ENCODE assay signal across 8 mouse cellular contexts in the genomic region with DNA sequence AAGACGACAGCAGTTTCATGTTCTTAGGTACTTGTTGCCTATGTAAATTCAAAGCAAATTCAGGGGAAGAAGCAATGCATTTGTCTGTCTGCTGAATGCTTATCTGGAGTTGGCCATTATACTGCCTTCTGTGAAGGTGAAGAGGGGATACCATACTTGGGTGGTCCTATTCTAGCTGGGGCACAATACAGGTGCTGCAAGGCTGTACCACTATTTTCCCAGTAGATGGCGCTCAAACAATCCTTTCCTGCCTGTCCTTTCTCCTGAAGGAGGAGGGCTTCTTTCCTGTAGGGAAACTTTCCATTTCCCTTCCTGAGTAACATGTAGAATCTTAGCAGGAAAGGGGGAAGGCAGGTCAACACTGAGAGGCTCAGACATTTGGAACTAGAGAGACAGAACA. TPM values are rescaled to one million over a fixed set of nuclear protein-coding genes. Genes with fewer than 3 reads are reported as not detected.
A peak's percentile ranks its signal among the peaks of the same experiment; 100 is the strongest.
DNase-seq lines count a peak whose midpoint lies in the region; ATAC-seq and TF ChIP-seq lines count a peak whose summit lies in the region.

No protein-coding gene starts in this region.

- H3K4me2 ChIP-seq in intestine, embryonic 14.5 days (ENCODE audit: low read length), result no peak overlapping the region
- H3K4me2 ChIP-seq in intestine, embryonic 15.5 days (replicated peaks), result no peak overlapping the region
- no peak overlapping the region for H3K4me2 ChIP-seq in hindbrain, embryonic 11.5 days (replicated peaks; ENCODE audit: low read depth, low read length)
- no peak overlapping the region for H3K4me2 ChIP-seq in lung, embryonic 14.5 days

- no peaks in the 10 kb centered on the region for H3K27me3 ChIP-seq in intestine, embryonic 14.5 days (replicated peaks; ENCODE audit: control insufficient read depth, insufficient read depth, low read length)
- H3K27me3 ChIP-seq in intestine, embryonic 15.5 days (replicated peaks), result no peaks in the 10 kb centered on the region
- no peaks in the 10 kb centered on the region; a peak in 2 of 4 replicates for H3K27me3 ChIP-seq in MEL (ENCODE audit: control insufficient read depth in 1 of 2, insufficient read depth in 2 of 2, low read length in 2 of 2)
- no peaks in the 10 kb centered on the region for H3K27me3 ChIP-seq in hindbrain, embryonic 11.5 days (ENCODE audit: control insufficient read depth, insufficient read depth, low read length)
- no peaks in the 10 kb centered on the region for H3K27me3 ChIP-seq in lung, embryonic 14.5 days (ENCODE audit: insufficient read depth, low read length)

- TF ChIP-seq CTCF in MEL (IDR thresholded peaks at IDR 0.05 in 2 of 3, conservative IDR thresholded peaks at IDR 0.05 in 1 of 3; ENCODE audit: control insufficient read depth in 1 of 3, insufficient read depth in 1 of 3, low read depth in 2 of 3, low read length in 3 of 3, poor library complexity in 1 of 3, severe bottlenecking in 1 of 3), result peak; percentile 61 to 90 (median 72)
- peak; percentile 87 for TF ChIP-seq CTCF in lung, embryonic 14.5 days (IDR thresholded peaks at IDR 0.05; ENCODE audit: low read depth)

- no peak for TF ChIP-seq POLR2A in MEL (IDR thresholded peaks at IDR 0.05; ENCODE audit: control insufficient read depth in 1 of 2, insufficient read depth in 1 of 2, low read depth in 1 of 2, low read length in 2 of 2, poor library complexity in 1 of 2)

- H3K4me1 ChIP-seq in intestine, embryonic 14.5 days (replicated peaks; ENCODE audit: control insufficient read depth, insufficient read depth, low read length), result no peaks in the 10 kb centered on the region
- H3K4me1 ChIP-seq in intestine, embryonic 15.5 days (replicated peaks), result no peaks in the 10 kb centered on the region
- no peaks in the 10 kb centered on the region for H3K4me1 ChIP-seq in MEL (ENCODE audit: control insufficient read depth in 1 of 2, insufficient read depth in 2 of 2, low read length in 2 of 2)
- H3K4me1 ChIP-seq in hindbrain, embryonic 11.5 days (replicated peaks; ENCODE audit: control insufficient read depth, insufficient read depth, low read length), result no peaks in the 10 kb centered on the region
- no peaks in the 10 kb centered on the region for H3K4me1 ChIP-seq in lung, embryonic 14.5 days (ENCODE audit: insufficient read depth)

- DNase-seq in intestine, embryonic 14.5 days (ENCODE audit: low spot score), result peak; percentile 59
- peak; percentile 33 for DNase-seq in MEL (ENCODE audit: low read depth, low spot score)
- DNase-seq in embryo, embryonic 10 days (ENCODE audit: low spot score), result peak; percentile 77
- DNase-seq in hindbrain, embryonic 11.5 days (ENCODE audit: low spot score), result peak; percentile 72
- DNase-seq in lung, embryonic 14.5 days, result peak; percentile 77
- peak; percentile 49 for DNase-seq in retina, postnatal 7 days (ENCODE audit: low read depth, low spot score)
- no peak for DNase-seq in urinary bladder, postnatal 25 days (ENCODE audit: low spot score)

- no peaks in the 10 kb centered on the region for H3K36me3 ChIP-seq in intestine, embryonic 14.5 days (ENCODE audit: control insufficient read depth, insufficient read depth, low read length)
- no peaks in the 10 kb centered on the region for H3K36me3 ChIP-seq in intestine, embryonic 15.5 days
- H3K36me3 ChIP-seq in MEL (ENCODE audit: control insufficient read depth in 1 of 2, insufficient read depth in 2 of 2, low read length in 2 of 2), result no peaks in the 10 kb centered on the region
- no peaks in the 10 kb centered on the region for H3K36me3 ChIP-seq in hindbrain, embryonic 11.5 days (ENCODE audit: control insufficient read depth, insufficient read depth, low read length)
- no peaks in the 10 kb centered on the region for H3K36me3 ChIP-seq in lung, embryonic 14.5 days (ENCODE audit: insufficient read depth)

- WGBS in intestine, embryonic 14.5 days, result 36% methylated on average over 2 of the region's 2 CpGs
- WGBS in intestine, embryonic 15.5 days, result 33% methylated on average over 2 of the region's 2 CpGs
- WGBS in hindbrain, embryonic 11.5 days, result 40% methylated on average over 2 of the region's 2 CpGs
- 34% methylated on average over 2 of the region's 2 CpGs for WGBS in lung, embryonic 14.5 days

- H3K9me3 ChIP-seq in intestine, embryonic 14.5 days (ENCODE audit: control insufficient read depth, low read length), result no peaks in the 10 kb centered on the region
- H3K9me3 ChIP-seq in intestine, embryonic 15.5 days, result no peaks in the 10 kb centered on the region
- no peaks in the 10 kb centered on the region for H3K9me3 ChIP-seq in MEL (replicated peaks; ENCODE audit: insufficient read depth, low read length)
- no peaks in the 10 kb centered on the region for H3K9me3 ChIP-seq in hindbrain, embryonic 11.5 days (ENCODE audit: control insufficient read depth, low read length)
- H3K9me3 ChIP-seq in lung, embryonic 14.5 days (ENCODE audit: low read depth, low read length), result no peaks in the 10 kb centered on the region

- no peak overlapping the region for H3K4me3 ChIP-seq in intestine, embryonic 14.5 days (ENCODE audit: low read depth, low read length)
- no peak overlapping the region for H3K4me3 ChIP-seq in intestine, embryonic 15.5 days (replicated peaks)
- H3K4me3 ChIP-seq in MEL (ENCODE audit: control insufficient read depth in 1 of 2, insufficient read depth in 1 of 2, low read depth in 2 of 2, low read length in 2 of 2), result no peak overlapping the region
- no peak overlapping the region for H3K4me3 ChIP-seq in hindbrain, embryonic 11.5 days (ENCODE audit: low read depth, low read length)
- H3K4me3 ChIP-seq in lung, embryonic 14.5 days (ENCODE audit: low read depth, low read length), result no peak overlapping the region

- H3K27ac ChIP-seq in intestine, embryonic 14.5 days (ENCODE audit: low read depth), result no peak overlapping the region
- no peak overlapping the region for H3K27ac ChIP-seq in intestine, embryonic 15.5 days
- no peak overlapping the region for H3K27ac ChIP-seq in MEL (ENCODE audit: control insufficient read depth, low read depth, low read length)
- no peak overlapping the region for H3K27ac ChIP-seq in hindbrain, embryonic 11.5 days (ENCODE audit: low read depth, low read length)
- no peak overlapping the region for H3K27ac ChIP-seq in lung, embryonic 14.5 days (ENCODE audit: low read depth)

- no peaks in the 10 kb centered on the region for H3K79me2 ChIP-seq in MEL (ENCODE audit: control insufficient read depth, insufficient read depth, low read length, poor library complexity)

- TF ChIP-seq EP300 in MEL (IDR thresholded peaks at IDR 0.05; ENCODE audit: low read depth in 1 of 2, low read length in 2 of 2), result no peak

- H3K9ac ChIP-seq in intestine, embryonic 14.5 days (ENCODE audit: low read length), result no peak overlapping the region
- H3K9ac ChIP-seq in intestine, embryonic 15.5 days, result no peak overlapping the region
- no peak overlapping the region for H3K9ac ChIP-seq in MEL (ENCODE audit: control insufficient read depth, low read depth, low read length, poor library complexity, severe bottlenecking)
- no peak overlapping the region for H3K9ac ChIP-seq in hindbrain, embryonic 11.5 days (ENCODE audit: low read depth, low read length)
- H3K9ac ChIP-seq in lung, embryonic 14.5 days, result no peak overlapping the region

- TF ChIP-seq RAD21 in MEL (IDR thresholded peaks at IDR 0.05; ENCODE audit: low read depth, low read length), result peak; percentile 64

- ATAC-seq in intestine, embryonic 14.5 days (replicated peaks; ENCODE audit: low FRiP score, low TSS enrichment, low read depth), result no peak
- ATAC-seq in intestine, embryonic 15.5 days, result no peak
- peak; percentile 67 for ATAC-seq in hindbrain, embryonic 11.5 days (ENCODE audit: low FRiP score)
- ATAC-seq in lung, embryonic 14.5 days (ENCODE audit: insufficient read depth), result peak; percentile 71; the same call in 1 of the 2 replicates

TF ChIP-seq in MEL, 35 proteins besides CTCF, POLR2A, EP300 and RAD21:
- TF ChIP-seq USF2 (IDR thresholded peaks at IDR 0.05; ENCODE audit: borderline replicate concordance in 1 of 2, insufficient read depth in 1 of 2, low read depth in 1 of 2, low read length in 2 of 2), result no peak
- TF ChIP-seq ZC3H11A (IDR thresholded peaks at IDR 0.05; ENCODE audit: low read depth, low read length), result peak; percentile 50
- peak; percentile 70 for TF ChIP-seq SMC3 (IDR thresholded peaks at IDR 0.05; ENCODE audit: low read depth, low read length)
TF ChIP-seq in MEL: peak in this region for 2.

RNA-seq across cellular contexts. Expression of a gene that starts 40.2 kb away (rescaled TPM):
- 61.0 and 67.1 TPM in 2 replicates for polyA plus RNA-seq in intestine, embryonic 14.5 days (2014; fragmentation: Nextera tagmentation; extraction: Ambion mirVana)
- 39.1 and 43.5 TPM in 2 replicates for polyA plus RNA-seq in intestine, embryonic 15.5 days (2015; fragmentation: Nextera tagmentation; extraction: Ambion mirVana)
- total RNA-seq in MEL (2012; rRNA removed), result not detected in 2 replicates
- not detected for polyA plus RNA-seq in MEL (2012; ENCODE audit: insufficient read depth in 1 of 2, insufficient read length in 2 of 2, low read depth in 1 of 2, low replicate concordance in 2 of 2, missing spikeins in 1 of 2)
- 0.38 and 1.8 TPM in 2 replicates for polyA plus RNA-seq in hindbrain, embryonic 11.5 days (2014; fragmentation: Nextera tagmentation; extraction: Ambion mirVana)
- 16.2 and 17.9 TPM in 2 replicates for polyA plus RNA-seq in lung, embryonic 14.5 days (2014; fragmentation: Nextera tagmentation; extraction: Ambion mirVana)

Comparison
In these comparisons a context has a peak if more than half of its experiments do, and no peak if none do; other contexts are left out.
1. ATAC-seq: peak in hindbrain, embryonic 11.5 days (single experiment) and lung, embryonic 14.5 days (single experiment); none in intestine, embryonic 14.5 days (single experiment) and intestine, embryonic 15.5 days (single experiment).